22 mouse cellular contexts compared by ENCODE assay signal in genomic region chr6:125222577-125222976, GRCm38 (mm10). TPM values are rescaled to one million over a fixed set of nuclear protein-coding genes. Genes with fewer than 3 reads are reported as not detected.
A peak's percentile ranks its signal among the peaks of the same experiment; 100 is the strongest.
DNase-seq lines count a peak whose midpoint lies in the region; ATAC-seq and TF ChIP-seq lines count a peak whose summit lies in the region.
"Had no signal": no experiment of that assay in that cellular context is flagged by ENCODE, and none has a peak within 500 bp of the region (broad histone marks: within the 10 kb centered on the region; RNA-seq: fewer than 3 reads in every experiment).

No protein-coding gene starts in this region.

- no peaks in the 10 kb centered on the region for H3K27me3 ChIP-seq in heart, embryonic 16.5 days (ENCODE audit: control insufficient read depth, insufficient read depth, low read length)
- no peaks in the 10 kb centered on the region for H3K27me3 ChIP-seq in heart, adult 2 months (ENCODE audit: control insufficient read depth, insufficient read depth, low read length)
- H3K27me3 ChIP-seq in thymus, adult 2 months (ENCODE audit: control insufficient read depth, insufficient read depth, low read length), result no peaks in the 10 kb centered on the region
- H3K27me3 ChIP-seq: embryonic facial prominence, embryonic 15.5 days; hindbrain, embryonic 15.5 days had no signal

- H3K9ac ChIP-seq in heart, embryonic 16.5 days (ENCODE audit: low read length), result no peak overlapping the region
- H3K9ac ChIP-seq in heart, adult 2 months (ENCODE audit: low read depth, low read length), result no peak overlapping the region
- H3K9ac ChIP-seq: embryonic facial prominence, embryonic 15.5 days; hindbrain, embryonic 15.5 days had no signal

- peak overlapping the region; percentile 43 for H3K27ac ChIP-seq in heart, embryonic 16.5 days (ENCODE audit: low read length)
- no peak overlapping the region for H3K27ac ChIP-seq in heart, adult 2 months
- H3K27ac ChIP-seq in thymus, adult 2 months (ENCODE audit: control insufficient read depth, insufficient read depth, low read length), result peak overlapping the region; percentile 98
- H3K27ac ChIP-seq in bone marrow, adult 2 months (ENCODE audit: control insufficient read depth, insufficient read depth, low read depth, low read length, poor library complexity), result peak overlapping the region; percentile 61; the same call in 1 of the 2 replicates
- H3K27ac ChIP-seq: embryonic facial prominence, embryonic 15.5 days; forebrain, embryonic 10.5 days; heart, embryonic 10.5 days; hindbrain, embryonic 10.5 days; hindbrain, embryonic 15.5 days had no signal

- H3K9me3 ChIP-seq in heart, embryonic 16.5 days (replicated peaks; ENCODE audit: control insufficient read depth, low read length), result no peaks in the 10 kb centered on the region
- H3K9me3 ChIP-seq: embryonic facial prominence, embryonic 15.5 days; forebrain, embryonic 10.5 days; G1E; heart, embryonic 10.5 days; hindbrain, embryonic 10.5 days; hindbrain, embryonic 15.5 days had no signal

- DNase-seq in heart, adult 2 months, result no peak
- peak; percentile 44 for DNase-seq in thymus, adult 2 months
- no peak for DNase-seq in thymus, postnatal 25 days
- peak; percentile 64 for DNase-seq in thymus, postnatal 4 days
- no peak for DNase-seq in left cerebral cortex, postnatal 4 days
- DNase-seq: adrenal gland, adult 8-10 months; adrenal gland, postnatal 36 days; cerebellum, adult 11 months; cerebellum, adult 8-10 months; cerebellum, postnatal 14 days; embryo, embryonic 11 days; gastrocnemius, postnatal 14 days had no signal

- H3K36me3 ChIP-seq in heart, embryonic 16.5 days (ENCODE audit: control insufficient read depth, insufficient read depth), result peaks cover 13% of the 10 kb centered on the region
- H3K36me3 ChIP-seq in heart, adult 2 months (ENCODE audit: control insufficient read depth, insufficient read depth, low read length), result no peaks in the 10 kb centered on the region
- H3K36me3 ChIP-seq in thymus, adult 2 months (ENCODE audit: control insufficient read depth, insufficient read depth, low read length), result peaks cover 72% of the 10 kb centered on the region
- H3K36me3 ChIP-seq: embryonic facial prominence, embryonic 15.5 days had no signal

- peaks cover 5% of the 10 kb centered on the region; the same call in 1 of the 2 replicates for H3K4me1 ChIP-seq in heart, embryonic 16.5 days (ENCODE audit: control insufficient read depth, insufficient read depth, low read length)
- no peaks in the 10 kb centered on the region for H3K4me1 ChIP-seq in heart, adult 2 months (ENCODE audit: control insufficient read depth, insufficient read depth, low read length)
- H3K4me1 ChIP-seq in thymus, adult 2 months (replicated peaks; ENCODE audit: control insufficient read depth, insufficient read depth, low read length), result peaks cover 58% of the 10 kb centered on the region
- H3K4me1 ChIP-seq in bone marrow, adult 2 months (ENCODE audit: control insufficient read depth, insufficient read depth, low read length), result peaks cover 5% of the 10 kb centered on the region
- H3K4me1 ChIP-seq: forebrain, embryonic 10.5 days; hindbrain, embryonic 10.5 days; hindbrain, embryonic 15.5 days had no signal

- TF ChIP-seq EP300 in heart, adult 2 months (IDR thresholded peaks at IDR 0.05; ENCODE audit: insufficient read depth, low read depth, low read length), result no peak

- no peak for ATAC-seq in heart, embryonic 16.5 days (replicated peaks; ENCODE audit: extremely low read depth, insufficient read depth, low FRiP score)
- ATAC-seq: forebrain, embryonic 16.5 days had no signal

- intact Hi-C loops in heart, adult 2 months (cut with DNase I), result no loop called here
- intact Hi-C loops in left cerebral cortex, postnatal 4 days (cut with DNase I), result no loop called here

- no peak overlapping the region for H3K4me3 ChIP-seq in heart, embryonic 16.5 days (ENCODE audit: low read length)
- H3K4me3 ChIP-seq in heart, adult 2 months, result no peak overlapping the region
- peak overlapping the region; percentile 18 for H3K4me3 ChIP-seq in thymus, adult 2 months (ENCODE audit: control insufficient read depth, insufficient read depth, low read length)
- no peak overlapping the region for H3K4me3 ChIP-seq in bone marrow, adult 2 months (replicated peaks; ENCODE audit: control insufficient read depth, low read depth, low read length)
- H3K4me3 ChIP-seq: embryonic facial prominence, embryonic 15.5 days; erythroblast, embryonic 14.5 days; forebrain, embryonic 10.5 days; heart, embryonic 10.5 days; hindbrain, embryonic 10.5 days; hindbrain, embryonic 15.5 days had no signal

- WGBS in heart, embryonic 16.5 days, result 70% methylated on average over 3 of the region's 3 CpGs
- WGBS in heart, adult 2 months, result 73% methylated on average over 3 of the region's 3 CpGs
- WGBS in thymus, adult 2 months, result 19% methylated on average over 3 of the region's 3 CpGs
- 47% methylated on average over 3 of the region's 3 CpGs for WGBS in bone marrow, adult 2 months

- TF ChIP-seq POLR2A in heart, adult 2 months (IDR thresholded peaks at IDR 0.05; ENCODE audit: insufficient read depth, low read depth, low read length), result no peak
- TF ChIP-seq POLR2A in thymus, adult 2 months (IDR thresholded peaks at IDR 0.05; ENCODE audit: control insufficient read depth, extremely low read depth, insufficient read depth, low read length, poor library complexity), result no peak
- TF ChIP-seq POLR2A in bone marrow, adult 2 months (IDR thresholded peaks at IDR 0.05; ENCODE audit: borderline replicate concordance, control insufficient read depth, low read depth, low read length), result no peak

- no peak for TF ChIP-seq CTCF in heart, adult 2 months (IDR thresholded peaks at IDR 0.05)
- no peak for TF ChIP-seq CTCF in thymus, adult 2 months (IDR thresholded peaks at IDR 0.05; ENCODE audit: borderline replicate concordance, control insufficient read depth, extremely low read depth, insufficient read depth, low read length, poor library complexity)
- no peak for TF ChIP-seq CTCF in bone marrow, adult 2 months (IDR thresholded peaks at IDR 0.05; ENCODE audit: control insufficient read depth, insufficient read depth, low read length)

- H3K4me2 ChIP-seq in heart, embryonic 16.5 days (ENCODE audit: low read depth, low read length), result no peak overlapping the region
- H3K4me2 ChIP-seq: embryonic facial prominence, embryonic 15.5 days; hindbrain, embryonic 15.5 days had no signal

- no peaks in the 10 kb centered on the region for H3K79me2 ChIP-seq in heart, adult 2 months (replicated peaks; ENCODE audit: control insufficient read depth, insufficient read depth, low read length)

RNA-seq across cellular contexts. Expression of gene Vamp1, which starts 7.2 kb away (rescaled TPM):
- 7.0 and 8.4 TPM in 2 replicates for polyA plus RNA-seq in heart, embryonic 16.5 days (2015; fragmentation: Nextera tagmentation; extraction: Ambion mirVana)
- total RNA-seq in heart, adult 2 months (2021), result 1 to 10 TPM; 4.9 to 5.3 TPM
- 14.1 and 20.4 TPM in 2 replicates for polyA plus RNA-seq in heart, adult 2 months (2012; rRNA removed)
- polyA plus RNA-seq in thymus, adult 2 months (2012; rRNA removed), result 372 and 423 TPM in 2 replicates
- polyA plus RNA-seq in bone marrow, adult 2 months (2011; ENCODE audit: insufficient read depth, insufficient read length, low replicate concordance, missing spikeins), result 11.3 and 32.6 TPM in 2 replicates
- total RNA-seq in left cerebral cortex, postnatal 4 days (2021), result 10 to 100 TPM in 1 of 2 experiments, 1 to 10 TPM in 1; 7.0 to 10.2 TPM

RNA-seq across cellular contexts. Expression of gene Tapbpl, which starts 9.1 kb away (rescaled TPM):
- polyA plus RNA-seq in heart, embryonic 16.5 days (2015; fragmentation: Nextera tagmentation; extraction: Ambion mirVana), result 7.4 and 9.1 TPM in 2 replicates
- total RNA-seq in heart, adult 2 months (2021), result 1 to 10 TPM; 4.1 to 6.6 TPM
- 7.4 and 7.6 TPM in 2 replicates for polyA plus RNA-seq in heart, adult 2 months (2012; rRNA removed)
- polyA plus RNA-seq in thymus, adult 2 months (2012; rRNA removed), result 64.2 and 67.6 TPM in 2 replicates
- 4.1 and 6.2 TPM in 2 replicates for polyA plus RNA-seq in bone marrow, adult 2 months (2011; ENCODE audit: insufficient read depth, insufficient read length, low replicate concordance, missing spikeins)
- 1 to 10 TPM; 1.7 to 1.9 TPM for total RNA-seq in left cerebral cortex, postnatal 4 days (2021)

RNA-seq across cellular contexts. Expression of gene Cd27, which starts 14.2 kb away (rescaled TPM):
- 7.9 and 18.5 TPM in 2 replicates for polyA plus RNA-seq in heart, embryonic 16.5 days (2015; fragmentation: Nextera tagmentation; extraction: Ambion mirVana)
- under 1 TPM; 0.41 to 0.42 TPM for total RNA-seq in heart, adult 2 months (2021)
- 0.67 and 2.2 TPM in 2 replicates for polyA plus RNA-seq in heart, adult 2 months (2012; rRNA removed)
- 1,056 and 1,075 TPM in 2 replicates for polyA plus RNA-seq in thymus, adult 2 months (2012; rRNA removed)
- 7.0 and 10.7 TPM in 2 replicates for polyA plus RNA-seq in bone marrow, adult 2 months (2011; ENCODE audit: insufficient read depth, insufficient read length, low replicate concordance, missing spikeins)
- total RNA-seq in left cerebral cortex, postnatal 4 days (2021), result not detected
- polyA plus RNA-seq: G1E had no signal

RNA-seq across cellular contexts. Expression of gene Mrpl51, which starts 31.0 kb away (rescaled TPM):
- 270 and 281 TPM in 2 replicates for polyA plus RNA-seq in heart, embryonic 16.5 days (2015; fragmentation: Nextera tagmentation; extraction: Ambion mirVana)
- 100 to 1,000 TPM; 303 to 343 TPM for total RNA-seq in heart, adult 2 months (2021)
- polyA plus RNA-seq in heart, adult 2 months (2012; rRNA removed), result 166 and 170 TPM in 2 replicates
- polyA plus RNA-seq in thymus, adult 2 months (2012; rRNA removed), result 68.1 and 70.7 TPM in 2 replicates
- 153 and 193 TPM in 2 replicates for polyA plus RNA-seq in bone marrow, adult 2 months (2011; ENCODE audit: insufficient read depth, insufficient read length, low replicate concordance, missing spikeins)
- total RNA-seq in left cerebral cortex, postnatal 4 days (2021), result 10 to 100 TPM; 67.7 to 72.7 TPM

RNA-seq across cellular contexts. Expression of gene Ncapd2, which starts 31.1 kb away (rescaled TPM):
- polyA plus RNA-seq in heart, embryonic 16.5 days (2015; fragmentation: Nextera tagmentation; extraction: Ambion mirVana), result 97.4 and 99.3 TPM in 2 replicates
- total RNA-seq in heart, adult 2 months (2021), result 10 to 100 TPM; 17.6 TPM
- polyA plus RNA-seq in heart, adult 2 months (2012; rRNA removed), result 34.0 and 40.2 TPM in 2 replicates
- 430 and 598 TPM in 2 replicates for polyA plus RNA-seq in thymus, adult 2 months (2012; rRNA removed)
- polyA plus RNA-seq in bone marrow, adult 2 months (2011; ENCODE audit: insufficient read depth, insufficient read length, low replicate concordance, missing spikeins), result 314 and 361 TPM in 2 replicates
- total RNA-seq in left cerebral cortex, postnatal 4 days (2021), result 10 to 100 TPM; 44.9 to 51.4 TPM

Comparison
In these comparisons a context has a peak if more than half of its experiments do, and no peak if none do; other contexts are left out.
1. DNase-seq: peak in thymus, adult 2 months (single experiment) and thymus, postnatal 4 days (single experiment); none in heart, adult 2 months (0 of 2), thymus, postnatal 25 days (single experiment) and left cerebral cortex, postnatal 4 days (single experiment).
2. RNA of gene Vamp1, which starts 7.2 kb away (polyA plus RNA-seq): 372 to 423 TPM in thymus, adult 2 months; 11.3 to 32.6 TPM in bone marrow, adult 2 months, 14.1 to 20.4 TPM in heart, adult 2 months and 7.0 to 8.4 TPM in heart, embryonic 16.5 days; every median in the first group is over 10 times any median in the second.
3. RNA of gene Cd27, which starts 14.2 kb away (polyA plus RNA-seq): 1,056 to 1,075 TPM in thymus, adult 2 months; 7.9 to 18.5 TPM in heart, embryonic 16.5 days, 7.0 to 10.7 TPM in bone marrow, adult 2 months and 0.67 to 2.2 TPM in heart, adult 2 months; every median in the first group is over 10 times any median in the second.